Mouse (Mus musculus) large intestine, adult 2 months (tissue): ENCODE data around the gene Tspan4. TPM values are rescaled to one million over a fixed set of nuclear protein-coding genes. Genes with fewer than 3 reads are reported as not detected.

Experiments used
- DNase-seq: peaks from one replicate; pipeline ENCODE4 v3.0.0-alpha.2; 2012; ENCODE audit warnings: low read depth, low spot score
- WGBS: fragments of 180-500 bp; shearing (Covaris S2); methylation state at CpG from one replicate; pipeline ENCODE4 v1.1.7; 2018; 5-methylcytosine and 5-hydroxymethylcytosine counted together
- polyA plus RNA-seq: library from polyadenylated mRNA; depleted of rRNA; stranded (reverse); fragments of >200 nt; gene quantifications from 2 replicates; pipeline ENCODE4 v1.2.3, GENCODE M21; 2012

The Tspan4 gene
- polyA plus RNA-seq, 1 experiment = 21.6 TPM

- 91% methylated on average over 17 of the region's 17 CpGs for WGBS
These were observed 15.7 kb upstream of the Tspan4 start for GRCm38 (mm10) chr7:141459301-141459711.

GRCm38 (mm10) chr7:141460001-141460390 lies 15.0 kb upstream of the Tspan4 start:
- WGBS = 28% methylated on average over 5 of the region's 5 CpGs

More at GRCm38 (mm10) chr7:141459301-141459711, 15.7 kb upstream of the Tspan4 start:
- no peak for DNase-seq

GRCm38 (mm10) chr7:141460391-141461113 lies 14.5 kb upstream of the Tspan4 start, which contains the start of gene Cracr2b:
TSS of gene Cracr2b (plus strand) at chr7:141461094.
- WGBS = 24% methylated on average over 15 of the region's 15 CpGs

More at GRCm38 (mm10) chr7:141460001-141460390, 15.0 kb upstream of the Tspan4 start:
- DNase-seq = no peak

GRCm38 (mm10) chr7:141461521-141462332 lies 13.3 kb upstream of the Tspan4 start:
- no peak for DNase-seq
- under 1% methylated on average over 59 of the region's 59 CpGs for WGBS

More at GRCm38 (mm10) chr7:141460391-141461113, 14.5 kb upstream of the Tspan4 start, which contains the start of gene Cracr2b:
- no peak for DNase-seq

- WGBS = 9% methylated on average over 5 of the region's 5 CpGs
- DNase-seq = no peak
These were observed 12.7 kb upstream of the Tspan4 start for GRCm38 (mm10) chr7:141462333-141462821.

GRCm38 (mm10) chr7:141463824-141464602 lies 11.0 kb upstream of the Tspan4 start:
- DNase-seq = no peak
- 56% methylated on average over 12 of the region's 12 CpGs for WGBS

GRCm38 (mm10) chr7:141464603-141465201 lies 10.3 kb upstream of the Tspan4 start:
- DNase-seq = no peak
- WGBS = 50% methylated on average over 38 of the region's 38 CpGs

DNA sequence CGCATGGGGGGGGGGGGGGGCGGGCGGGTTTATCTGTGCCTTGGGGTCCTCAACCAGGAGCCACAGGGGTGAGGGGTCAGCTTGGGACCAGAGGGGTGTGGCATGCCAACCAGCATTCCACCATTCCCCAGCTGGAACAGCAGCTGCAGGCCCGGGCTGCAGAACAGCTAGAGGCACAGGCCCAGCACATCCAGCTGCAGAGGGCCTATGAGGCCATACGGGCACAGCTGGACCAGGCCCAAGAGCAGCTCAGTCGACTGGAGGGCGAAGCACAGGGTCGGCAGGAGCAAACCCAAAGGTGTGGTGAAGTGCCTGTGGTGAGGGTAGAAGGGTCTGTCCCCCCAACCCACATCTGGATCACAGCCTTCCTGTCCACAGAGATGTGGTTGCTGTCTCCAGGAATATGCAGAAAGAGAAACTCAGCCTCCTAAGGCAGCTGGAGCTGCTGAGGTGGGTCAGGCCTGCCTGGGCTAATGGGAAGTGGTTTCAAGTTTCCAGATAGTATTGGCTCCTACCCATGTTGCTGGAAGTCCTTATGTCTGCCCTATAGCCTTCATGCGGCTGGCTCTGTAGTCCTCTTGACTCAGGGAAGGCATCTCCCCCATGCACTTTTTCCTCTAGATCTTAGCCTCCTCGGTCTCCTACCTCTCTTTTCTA lies 9.5 kb upstream of the Tspan4 start:
- DNase-seq = no peak
- WGBS = 58% methylated on average over 10 of the region's 10 CpGs

- 82% methylated on average over 7 of the region's 7 CpGs for WGBS
- no peak for DNase-seq
These were observed 9.0 kb upstream of the Tspan4 start for GRCm38 (mm10) chr7:141466045-141466394.

DNA sequence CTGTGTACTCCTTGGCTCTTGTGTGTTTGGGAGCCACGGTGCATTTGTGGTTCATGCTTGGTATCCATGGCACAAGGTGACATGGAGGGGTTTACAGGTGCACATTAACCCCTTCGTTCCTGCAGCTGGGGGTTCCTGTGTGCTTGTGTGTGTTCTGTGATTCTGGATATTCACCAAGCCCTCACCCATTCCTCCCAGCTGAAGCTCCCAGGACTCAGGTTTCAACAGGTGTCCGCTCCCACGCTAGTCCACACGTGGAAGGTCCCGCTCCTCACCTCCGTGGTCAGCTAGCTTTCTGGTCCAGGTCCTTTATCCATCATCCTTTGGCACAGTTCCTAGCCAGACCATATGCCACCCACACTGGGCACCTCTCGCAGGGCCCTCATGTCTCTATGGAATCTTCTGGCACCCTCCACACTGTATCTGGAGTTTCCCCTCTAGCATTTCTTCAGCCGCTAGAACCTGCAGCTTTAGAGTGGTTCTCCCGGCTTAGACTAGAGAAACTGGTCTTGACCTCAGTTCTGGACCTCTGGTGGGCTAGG lies 8.4 kb upstream of the Tspan4 start:
- no peak for DNase-seq
- 57% methylated on average over 10 of the region's 10 CpGs for WGBS

GRCm38 (mm10) chr7:141467230-141468030 lies 7.6 kb upstream of the Tspan4 start, which contains the start of gene Cd151:
TSS of gene Cd151 (plus strand) at chr7:141467392.
- no peak for DNase-seq
- under 1% methylated on average over 52 of the region's 52 CpGs for WGBS

GRCm38 (mm10) chr7:141468164-141468521 lies 6.9 kb upstream of the Tspan4 start:
- 4% methylated on average over 5 of the region's 5 CpGs for WGBS
- DNase-seq = no peak

GRCm38 (mm10) chr7:141468522-141469211 lies 6.4 kb upstream of the Tspan4 start:
- WGBS = 3% methylated on average over 8 of the region's 8 CpGs
- no peak for DNase-seq

DNA sequence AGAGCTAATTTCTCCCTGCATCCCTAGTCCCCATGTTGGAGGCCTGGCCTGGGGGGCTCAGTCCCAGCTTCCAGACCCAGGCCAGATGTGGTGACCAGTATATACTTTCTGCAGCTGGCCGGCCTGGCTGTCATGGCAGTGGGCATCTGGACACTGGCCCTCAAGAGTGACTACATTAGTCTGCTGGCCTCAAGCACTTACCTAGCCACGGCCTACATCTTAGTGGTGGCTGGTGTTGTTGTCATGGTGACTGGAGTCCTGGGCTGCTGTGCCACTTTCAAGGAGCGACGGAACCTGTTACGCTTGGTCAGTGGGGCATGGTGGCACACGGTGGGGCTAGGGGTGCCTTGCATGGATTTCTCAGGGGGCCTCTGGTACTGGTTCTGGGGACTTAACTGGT lies 5.7 kb upstream of the Tspan4 start:
- no peak for DNase-seq
- WGBS = 89% methylated on average over 6 of the region's 6 CpGs

DNA sequence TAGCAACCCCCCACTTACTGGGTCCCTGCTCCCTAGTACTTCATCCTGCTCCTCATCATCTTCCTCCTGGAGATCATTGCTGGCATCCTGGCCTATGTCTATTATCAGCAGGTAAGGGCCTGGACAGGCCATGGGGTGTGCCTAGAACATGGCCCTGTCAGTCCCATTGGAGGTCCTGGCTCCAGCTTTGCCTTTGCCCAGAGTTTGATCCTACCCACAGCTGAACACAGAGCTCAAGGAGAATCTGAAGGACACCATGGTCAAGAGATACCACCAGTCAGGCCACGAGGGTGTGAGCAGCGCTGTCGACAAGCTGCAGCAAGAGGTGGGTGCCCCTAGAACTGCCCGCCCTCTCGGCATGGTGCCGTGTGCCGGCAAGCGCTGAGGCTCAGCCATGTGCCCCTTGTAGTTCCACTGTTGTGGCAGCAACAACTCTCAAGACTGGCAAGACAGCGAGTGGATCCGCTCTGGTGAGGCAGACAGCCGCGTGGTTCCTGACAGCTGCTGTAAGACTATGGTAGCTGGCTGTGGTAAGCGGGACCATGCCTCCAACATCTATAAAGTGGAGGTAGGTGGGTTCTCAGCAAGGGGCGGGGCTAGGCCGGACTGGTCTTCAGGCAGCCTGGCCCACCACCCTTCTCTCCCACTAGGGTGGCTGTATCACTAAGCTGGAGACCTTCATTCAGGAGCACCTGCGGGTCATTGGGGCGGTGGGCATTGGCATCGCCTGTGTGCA lies 5.0 kb upstream of the Tspan4 start:
- 93% methylated on average over 18 of the region's 18 CpGs for WGBS
- DNase-seq = no peak

DNA sequence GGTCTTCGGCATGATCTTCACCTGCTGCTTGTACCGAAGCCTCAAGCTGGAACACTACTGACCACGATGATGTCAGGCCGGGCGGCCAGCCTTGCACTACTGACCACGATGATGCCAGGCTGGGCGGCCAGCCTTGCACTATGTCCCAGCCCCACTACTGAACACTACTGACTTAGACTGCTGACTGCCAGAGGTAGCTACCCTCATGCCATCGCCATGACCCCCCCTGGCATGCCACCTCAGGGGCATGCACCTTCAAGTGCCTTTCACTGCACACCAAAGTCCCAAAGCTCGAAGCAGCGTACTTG lies 4.4 kb upstream of the Tspan4 start:
- 92% methylated on average over 10 of the region's 10 CpGs for whole genome bisulfite sequencing
- DNase-seq = no peak

- DNase-seq = no peak
These were observed 3.8 kb upstream of the Tspan4 start for GRCm38 (mm10) chr7:141471236-141471635.

More at GRCm38 (mm10) chr7:141471236-141471635, 3.8 kb upstream of the Tspan4 start:
- WGBS = 86% methylated on average over 1 of the region's 1 CpGs
